Mouse (Mus musculus): ENCODE data around the gene 2200002D01Rik.

2200002D01Rik gene

DNA sequence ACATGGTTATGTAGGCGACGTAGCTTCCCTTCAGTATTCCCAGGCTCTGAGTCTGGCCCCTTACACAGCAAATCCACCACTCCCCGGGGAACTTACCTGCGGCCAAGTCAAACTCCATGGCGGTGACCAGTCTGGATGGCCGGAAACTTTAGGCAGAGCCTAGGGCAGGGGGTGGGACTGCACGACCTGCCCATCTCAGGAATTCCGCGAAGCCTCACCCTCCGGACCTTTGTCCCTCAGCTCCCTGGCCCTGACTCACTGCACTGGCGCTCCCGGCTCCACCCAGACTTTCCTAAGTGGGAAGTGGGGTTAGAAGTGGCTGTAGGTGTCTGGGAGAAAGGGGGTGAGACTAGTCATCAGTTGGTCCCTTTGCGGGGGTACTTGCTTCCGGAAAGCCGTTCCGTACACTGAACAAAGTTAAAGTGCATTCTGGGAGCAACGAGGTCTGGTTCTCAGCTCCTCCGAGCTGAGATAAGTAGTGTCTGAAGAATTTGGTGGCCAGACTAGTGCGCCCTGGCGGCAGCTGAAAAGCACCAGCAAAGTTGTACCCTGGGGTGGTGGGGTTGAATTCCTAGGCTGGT lies at the start of gene 2200002D01Rik:
TSS of gene 2200002D01Rik (minus strand) at position 206 of the 581 bp plus-strand sequence.
- no peak for DNase-seq (ENCODE audit: low read depth, low spot score)

DNA sequence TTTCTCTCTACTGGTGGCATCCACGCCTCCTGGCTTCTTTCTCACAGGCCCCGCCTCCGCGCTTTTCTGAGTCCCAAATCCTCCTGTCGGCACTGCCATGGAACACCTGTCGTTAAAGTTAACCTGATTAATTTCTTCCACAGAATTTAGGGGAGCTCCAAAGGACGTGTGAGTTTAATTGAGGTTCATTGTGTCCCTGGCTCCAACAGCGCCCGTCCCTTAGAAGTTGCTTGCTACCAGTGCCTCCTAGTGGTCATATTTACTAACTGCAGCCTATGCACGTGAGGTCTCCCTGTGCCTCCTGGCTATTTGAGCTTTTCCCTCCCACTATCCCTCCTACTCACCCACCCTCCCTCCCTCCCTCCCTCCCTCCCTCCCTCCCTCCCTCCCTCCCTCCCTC lies 48.7 kb upstream of the 2200002D01Rik start:
- DNase-seq (ENCODE audit: low read depth, low spot score), result peak; percentile 74

GRCm38 (mm10) chr7:29295861-29296647 lies 47.8 kb upstream of the 2200002D01Rik start:
- no peak for DNase-seq (ENCODE audit: low read depth, low spot score)

GRCm38 (mm10) chr7:29294111-29294761 lies 46.0 kb upstream of the 2200002D01Rik start:
- no peak for DNase-seq (ENCODE audit: low read depth, low spot score)

GRCm38 (mm10) chr7:29293131-29294065 lies 45.1 kb upstream of the 2200002D01Rik start:
- DNase-seq (ENCODE audit: low read depth, low spot score), result no peak

DNA sequence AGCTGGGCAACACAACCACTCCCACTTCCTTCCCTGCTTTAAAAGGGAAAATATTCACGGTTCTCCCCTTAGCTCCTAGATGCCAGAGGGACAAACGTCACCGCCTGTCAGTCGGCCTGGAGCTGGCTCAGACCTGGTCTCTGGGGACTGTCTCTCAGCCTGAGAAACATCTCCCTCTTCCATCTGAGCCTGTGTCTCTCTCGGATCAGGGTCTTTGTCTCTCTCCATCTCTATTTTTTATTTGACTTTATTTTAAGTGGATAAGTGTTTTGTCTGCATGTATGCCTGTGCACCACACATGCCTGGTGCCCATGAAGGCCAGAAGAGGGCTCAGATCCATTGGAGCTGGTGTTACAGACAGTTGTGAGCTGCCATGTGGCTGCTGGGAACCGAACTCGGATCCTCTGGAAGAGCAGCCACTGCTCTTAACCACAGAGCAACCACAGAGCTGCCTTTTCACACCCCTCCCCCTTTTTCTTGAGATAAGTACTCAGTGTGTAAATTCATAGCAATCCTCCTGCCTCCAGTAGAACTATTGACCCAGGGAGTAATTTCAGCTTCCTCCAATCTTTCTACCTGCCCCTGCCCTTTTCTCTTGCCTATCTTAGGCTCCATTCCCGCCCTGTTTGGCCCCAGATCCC lies 44.3 kb upstream of the 2200002D01Rik start:
- DNase-seq (ENCODE audit: low read depth, low spot score), result no peak

DNA sequence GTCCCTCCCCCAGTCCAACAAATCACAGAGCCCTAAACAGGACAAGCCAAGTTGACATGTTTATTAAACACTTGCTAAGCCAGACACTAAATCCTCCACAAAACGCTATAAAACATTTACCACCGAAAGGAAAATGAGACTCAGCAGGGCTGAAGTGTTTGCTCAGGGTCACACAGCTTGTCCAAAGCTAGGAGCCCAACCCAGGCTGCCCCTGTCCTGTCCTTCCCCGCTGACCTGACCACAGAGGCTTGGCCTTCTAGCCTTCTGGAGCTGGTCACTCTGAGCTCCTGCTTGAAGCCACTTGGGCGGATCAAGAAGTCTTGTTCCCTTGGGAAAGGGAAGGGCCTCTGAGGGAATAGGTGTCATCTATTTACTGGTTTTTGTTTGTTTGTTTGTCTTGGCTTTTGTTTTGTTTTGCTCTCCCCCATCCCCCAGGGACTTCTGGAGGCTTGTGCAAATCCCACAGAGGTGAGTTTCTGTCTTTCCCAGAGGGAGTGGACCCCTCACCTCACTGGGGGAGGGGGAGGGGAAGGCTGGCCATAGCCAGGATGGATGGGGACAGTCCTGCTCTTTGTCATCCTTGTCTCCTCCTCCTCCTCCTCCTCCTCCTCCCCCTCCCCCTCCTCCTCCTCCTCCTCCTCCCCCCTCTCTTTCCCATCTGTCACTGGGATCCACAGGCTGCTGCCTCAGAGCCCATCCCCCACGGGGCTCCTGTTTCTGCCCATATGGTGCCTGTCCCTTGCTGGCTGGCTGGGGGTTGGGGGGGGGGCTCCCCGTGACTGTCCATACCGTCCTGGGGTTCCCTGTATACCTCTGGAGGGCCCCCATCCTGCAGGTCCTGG lies 43.6 kb upstream of the 2200002D01Rik start:
- DNase-seq (ENCODE audit: low read depth, low spot score), result no peak

DNA sequence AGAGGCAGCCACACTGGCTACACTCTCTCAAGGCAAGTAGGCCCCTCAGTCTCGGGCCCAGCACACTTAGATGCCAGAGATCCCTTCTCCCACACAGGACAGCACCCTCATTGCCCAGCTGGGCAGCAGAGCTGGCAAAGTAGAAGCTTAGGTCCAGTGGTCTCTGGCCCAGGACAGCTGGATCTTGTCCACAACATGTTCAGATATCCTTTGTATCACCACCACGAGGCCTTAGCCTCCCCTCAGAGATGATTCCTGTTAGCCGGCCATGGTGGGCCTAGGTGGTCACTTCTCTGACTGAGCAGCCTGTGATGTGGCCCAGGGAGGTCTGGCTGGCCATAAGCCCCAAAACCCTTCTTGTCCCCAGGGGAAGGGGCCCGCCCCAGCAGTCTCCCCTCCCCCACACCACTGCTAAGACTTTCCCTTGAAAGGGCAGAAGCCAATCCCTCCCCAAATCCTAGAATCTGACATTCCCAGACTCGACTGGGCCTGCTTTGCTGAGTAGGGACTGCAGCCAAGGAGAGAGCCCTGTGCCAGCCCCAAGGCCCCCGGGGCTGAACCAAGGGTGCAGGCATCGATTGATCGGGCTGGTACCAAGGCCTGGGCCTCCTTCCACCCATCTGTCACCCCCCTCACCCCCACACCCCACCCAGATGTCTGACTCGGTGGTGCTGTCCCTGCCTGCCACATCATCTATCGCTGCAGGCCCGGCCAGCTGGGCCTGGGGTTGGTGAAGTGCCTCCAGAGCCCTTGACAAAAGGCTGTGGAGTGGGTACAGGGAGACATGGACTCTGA lies 42.6 kb upstream of the 2200002D01Rik start:
- DNase-seq (ENCODE audit: low read depth, low spot score), result no peak

DNA sequence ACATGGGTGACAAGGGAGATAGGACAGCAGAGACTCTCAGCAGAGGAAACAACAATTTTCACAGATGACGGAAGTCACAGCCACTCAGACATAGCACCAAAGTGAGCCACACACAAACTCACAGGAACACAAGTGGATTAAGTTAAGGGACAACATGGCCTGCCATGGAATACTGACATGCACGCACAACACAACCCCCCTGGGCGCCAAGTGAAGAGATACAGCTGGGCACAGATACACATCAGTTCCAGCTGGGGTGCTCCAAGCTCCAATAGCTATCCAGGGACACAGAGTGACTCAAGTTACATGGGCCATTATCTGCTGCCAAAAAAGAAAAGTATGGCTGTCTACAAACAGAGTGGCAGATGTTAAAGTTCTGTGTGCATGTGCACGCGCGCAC lies 41.6 kb upstream of the 2200002D01Rik start:
- no peak for DNase-seq (ENCODE audit: low read depth, low spot score)

DNA sequence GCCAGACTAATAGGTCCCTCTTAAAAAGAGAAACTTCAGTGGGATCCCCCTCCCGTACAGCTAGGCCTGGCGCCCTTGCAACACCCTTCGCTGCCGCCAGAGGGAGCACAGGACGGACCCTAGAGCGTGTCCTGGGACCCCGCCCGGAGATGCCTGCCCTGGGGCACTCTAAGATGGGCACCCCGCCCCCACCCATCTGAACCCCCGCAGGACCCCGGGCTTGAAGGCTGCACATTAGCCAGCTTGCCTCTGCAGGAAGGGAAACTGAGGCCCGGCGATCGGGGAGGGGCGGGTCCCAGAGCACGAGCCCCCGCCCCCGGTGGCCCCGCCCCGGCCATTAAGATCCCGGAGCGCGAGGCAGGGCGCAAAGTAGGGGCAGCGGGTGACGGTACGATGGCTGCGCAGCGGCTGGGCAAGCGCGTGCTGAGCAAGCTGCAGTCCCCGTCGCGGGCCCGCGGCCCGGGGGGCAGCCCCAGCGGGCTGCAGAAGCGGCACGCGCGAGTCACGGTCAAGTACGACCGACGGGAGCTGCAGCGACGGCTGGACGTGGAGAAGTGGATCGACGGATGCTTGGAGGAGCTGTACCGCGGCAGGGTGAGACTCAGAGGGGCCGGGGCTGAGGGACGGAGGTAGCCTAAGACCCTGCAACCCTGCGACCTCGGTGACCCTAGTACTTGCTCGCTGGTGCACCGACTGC lies 40.8 kb upstream of the 2200002D01Rik start, which contains the start of gene Ppp1r14a:
TSS of gene Ppp1r14a (plus strand) at position 367 of the 697 bp plus-strand sequence.
- no peak for DNase-seq (ENCODE audit: low read depth, low spot score)

DNA sequence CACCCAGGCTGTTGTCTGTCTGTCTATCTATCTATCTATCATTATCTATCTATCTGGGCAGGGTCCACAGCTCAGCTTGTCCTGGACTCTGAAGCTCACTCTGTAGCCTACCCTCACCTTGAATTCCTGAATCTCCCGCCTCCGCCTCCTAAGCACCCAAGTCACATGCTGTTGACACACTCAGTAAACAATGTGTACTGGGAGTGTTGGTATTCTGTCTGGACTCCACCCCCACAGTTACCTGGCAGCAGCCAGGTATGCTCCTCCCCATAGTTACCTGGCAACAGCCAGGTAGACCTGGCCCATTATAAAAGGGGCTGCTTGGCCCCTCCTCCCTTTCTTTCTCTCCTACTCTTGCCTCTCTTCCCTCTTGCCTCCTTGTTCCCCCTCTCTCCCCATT lies 39.8 kb upstream of the 2200002D01Rik start:
- DNase-seq (ENCODE audit: low read depth, low spot score), result no peak

GRCm38 (mm10) chr7:29287481-29287880 lies 39.2 kb upstream of the 2200002D01Rik start:
- no peak for DNase-seq (ENCODE audit: low read depth, low spot score)

- no peak for DNase-seq (ENCODE audit: low read depth, low spot score)
Observed at GRCm38 (mm10) chr7:29284523-29284922, 36.3 kb upstream of the 2200002D01Rik start.

DNA sequence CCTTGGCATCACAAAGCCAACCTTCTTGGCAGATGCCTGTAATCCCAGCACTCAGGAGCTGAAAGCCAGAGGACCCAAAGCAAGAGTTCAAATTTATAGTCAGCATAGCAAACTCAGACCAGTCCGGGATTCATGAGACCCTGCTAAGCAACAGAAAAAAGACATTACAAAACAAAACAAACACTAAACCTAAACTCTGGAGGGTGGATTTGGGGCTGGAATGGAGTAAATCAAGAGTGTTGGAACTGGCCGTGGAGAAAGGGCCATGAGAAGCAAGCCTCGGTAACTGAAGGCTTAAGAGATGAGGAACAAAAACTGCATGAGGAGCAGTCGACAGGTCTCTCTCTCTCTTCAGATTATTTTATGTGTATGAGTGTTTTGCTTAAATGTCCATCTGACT lies 35.6 kb upstream of the 2200002D01Rik start:
- no peak for DNase-seq (ENCODE audit: low read depth, low spot score)

GRCm38 (mm10) chr7:29282074-29282554 lies 33.8 kb upstream of the 2200002D01Rik start:
- no peak for DNase-seq (ENCODE audit: low read depth, low spot score)

DNA sequence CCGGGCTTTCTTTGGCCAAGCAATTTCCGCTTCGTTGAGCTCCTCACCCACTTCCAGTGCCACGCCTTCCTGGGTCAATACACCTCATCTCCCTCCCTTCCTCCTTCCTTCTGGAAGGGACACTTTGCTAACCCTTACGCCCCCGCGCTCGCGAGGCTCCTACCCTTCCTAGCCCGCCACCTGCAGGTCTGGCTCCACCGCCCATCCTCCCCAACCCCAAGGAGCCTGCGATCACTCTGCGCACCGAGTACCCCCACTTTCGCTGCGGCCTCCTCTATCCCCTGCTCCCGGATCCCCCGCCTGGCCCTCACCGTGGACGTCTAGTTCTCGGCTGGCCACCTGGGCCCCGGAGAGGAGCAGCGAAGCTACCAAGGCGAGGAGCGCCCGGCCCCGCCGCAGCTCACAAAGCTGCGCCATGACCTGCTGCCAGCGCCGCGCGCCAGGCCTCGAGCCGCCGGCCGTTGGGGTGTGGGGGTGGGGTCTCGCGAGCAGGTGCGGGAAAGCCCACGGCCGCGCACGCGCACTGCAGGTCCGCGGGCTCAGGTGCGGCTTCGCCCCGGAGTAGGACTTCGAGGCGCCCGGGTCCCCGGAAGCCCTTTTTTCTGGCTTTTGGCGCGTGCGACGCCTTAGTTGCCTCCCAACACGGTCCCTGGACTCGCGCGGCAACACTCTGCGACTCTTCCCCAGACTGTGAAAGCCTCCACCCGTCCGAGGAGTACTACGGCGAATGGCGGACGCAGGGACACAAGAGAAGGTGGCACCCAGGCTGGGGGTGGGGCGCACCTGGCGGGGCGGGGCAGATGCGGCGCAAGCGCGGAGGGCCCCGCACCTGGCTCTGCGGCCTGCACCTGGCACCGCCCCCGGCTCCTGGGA lies 33.2 kb upstream of the 2200002D01Rik start, which contains the start of gene Spint2:
TSS of gene Spint2 (minus strand) at position 712 of the 873 bp plus-strand sequence.
- DNase-seq (ENCODE audit: low read depth, low spot score), result peak; percentile 58

GRCm38 (mm10) chr7:29280801-29281200 lies 32.5 kb upstream of the 2200002D01Rik start:
- no peak for DNase-seq (ENCODE audit: low read depth, low spot score)

Measured in retina, postnatal 7 days (tissue).